Mouse (Mus musculus) 3134 (cell line): Measurements from ENCODE around the gene Hsd11b1.

ENCODE experiments used
- DNase-seq: peaks from one replicate; pipeline ENCODE4 v3.0.0-alpha.2; 2011; ENCODE audit warnings: low spot score; ENCODE audit not compliant: insufficient read length; ENCODE audit errors: extremely low read depth

The Hsd11b1 gene

GRCm38 (mm10) chr1:193207503-193207902 is 56.4 kb downstream of the Hsd11b1 start, which contains the start of gene Lamb3:
TSS of gene Lamb3 (plus strand) at chr1:193207699.
- DNase-seq: no peak

- DNase-seq: no peak
Measured at GRCm38 (mm10) chr1:193205431-193205830, 58.4 kb downstream of the Hsd11b1 start.

- DNase-seq: no peak
Measured at GRCm38 (mm10) chr1:193203821-193204220, 60.1 kb downstream of the Hsd11b1 start.

DNA sequence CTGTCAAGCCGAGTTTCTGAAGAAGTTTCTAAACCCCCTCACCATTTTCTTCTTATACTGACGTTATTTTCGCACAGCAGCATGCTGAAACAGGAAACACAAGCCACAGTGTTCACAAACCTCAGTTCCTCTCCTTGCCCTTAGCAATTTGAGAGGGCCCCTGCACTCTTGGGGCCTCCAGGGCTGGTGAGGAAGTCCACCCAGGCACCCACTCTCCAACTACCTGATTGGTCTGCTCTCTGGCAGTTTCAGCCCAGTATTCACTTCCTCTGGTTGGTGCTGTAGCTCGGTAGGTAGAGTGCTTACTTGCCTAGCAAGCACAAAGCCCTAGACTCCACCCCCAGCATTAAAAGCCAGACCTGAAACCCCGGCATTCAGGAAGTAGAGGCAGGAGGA is 62.5 kb downstream of the Hsd11b1 start, which contains the start of gene Traf3ip3:
Gene Traf3ip3 (minus strand): TSS at position 321 of the 396 bp plus-strand sequence.
- DNase-seq: no peak

DNA sequence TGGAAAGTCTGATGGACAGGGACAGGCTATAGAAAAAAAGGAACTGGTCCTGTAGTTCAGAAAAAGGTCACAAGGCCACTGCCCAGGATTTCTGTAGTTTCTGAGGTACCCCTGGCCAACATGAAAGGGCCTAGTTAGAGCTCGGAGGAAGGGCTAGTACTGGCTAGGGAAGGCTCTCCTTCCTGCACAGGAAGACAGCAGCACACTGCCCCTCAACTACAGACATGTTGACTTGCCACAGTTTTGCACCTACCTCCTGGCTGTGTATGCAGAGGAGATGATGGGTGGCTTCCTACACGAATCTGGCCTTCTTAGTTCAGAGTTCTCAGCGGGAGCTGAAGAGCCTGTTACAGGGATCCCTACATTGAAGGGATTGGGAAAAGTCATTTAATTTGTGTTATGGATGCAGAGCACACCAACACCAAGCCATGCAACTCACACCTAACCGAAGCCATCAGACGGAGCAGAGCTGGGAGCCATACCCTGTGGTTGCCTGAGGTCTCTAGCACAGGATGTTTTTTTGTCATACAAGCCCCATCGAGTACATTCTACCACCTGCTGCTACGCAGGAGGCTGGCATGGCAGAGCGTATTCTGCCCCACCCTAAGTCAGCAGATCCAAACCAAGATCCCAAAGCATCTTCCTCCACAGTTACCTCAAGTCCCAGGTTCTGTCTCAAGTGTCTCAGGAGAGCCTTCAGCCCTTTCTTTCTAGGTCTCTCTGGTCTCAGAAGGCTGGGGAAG is 63.1 kb downstream of the Hsd11b1 start:
- no peak for DNase-seq

DNA sequence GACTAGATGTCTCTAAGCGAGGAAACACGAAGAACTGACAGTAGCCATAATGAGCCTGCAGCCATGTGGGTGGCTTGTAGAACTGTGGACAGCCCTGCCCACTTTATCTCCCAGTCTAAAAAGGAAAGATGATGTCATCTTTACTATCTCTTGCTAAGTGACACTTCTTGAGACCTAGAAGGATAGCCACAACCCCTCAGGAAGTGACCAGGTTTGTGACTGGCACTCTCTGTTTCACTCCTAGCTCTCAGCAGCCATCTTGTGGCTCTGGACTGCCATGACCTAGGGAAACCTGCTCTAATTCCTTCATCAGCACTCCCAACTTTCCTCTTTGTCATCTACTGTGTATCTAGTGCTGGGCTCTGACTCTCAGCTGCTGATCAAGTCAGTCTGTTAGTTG is 65.6 kb downstream of the Hsd11b1 start:
- no peak for DNase-seq

GRCm38 (mm10) chr1:193197494-193198205 is 66.2 kb downstream of the Hsd11b1 start:
- no peak for DNase-seq

- no peak for DNase-seq
Measured at GRCm38 (mm10) chr1:193195169-193195810, 68.6 kb downstream of the Hsd11b1 start.

- DNase-seq: no peak
Measured at GRCm38 (mm10) chr1:193194416-193195140, 69.3 kb downstream of the Hsd11b1 start.

- no peak for DNase-seq
Measured at GRCm38 (mm10) chr1:193191675-193192283, 72.1 kb downstream of the Hsd11b1 start.

DNA sequence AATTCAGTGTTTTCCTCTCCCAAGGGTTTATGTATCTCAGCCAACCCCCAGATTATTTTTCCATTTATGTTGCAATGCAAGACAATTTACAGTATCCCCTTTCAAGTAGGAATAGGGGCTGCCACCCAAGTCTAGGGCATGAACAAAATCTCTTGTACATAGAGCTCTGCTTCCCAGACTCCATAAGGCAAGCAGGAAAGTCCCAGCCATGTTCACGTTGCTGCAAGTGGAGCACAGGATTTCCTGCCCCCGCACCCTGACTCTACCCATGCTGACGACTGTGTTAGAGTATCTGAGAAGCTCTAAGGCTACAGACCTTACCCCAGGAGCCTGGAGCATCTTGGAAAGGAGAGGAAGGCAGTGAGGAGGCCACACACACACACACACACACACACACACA is 74.1 kb downstream of the Hsd11b1 start:
- no peak for DNase-seq

- peak; percentile 75 for DNase-seq
Measured at GRCm38 (mm10) chr1:193189151-193189621, 74.7 kb downstream of the Hsd11b1 start.

DNA sequence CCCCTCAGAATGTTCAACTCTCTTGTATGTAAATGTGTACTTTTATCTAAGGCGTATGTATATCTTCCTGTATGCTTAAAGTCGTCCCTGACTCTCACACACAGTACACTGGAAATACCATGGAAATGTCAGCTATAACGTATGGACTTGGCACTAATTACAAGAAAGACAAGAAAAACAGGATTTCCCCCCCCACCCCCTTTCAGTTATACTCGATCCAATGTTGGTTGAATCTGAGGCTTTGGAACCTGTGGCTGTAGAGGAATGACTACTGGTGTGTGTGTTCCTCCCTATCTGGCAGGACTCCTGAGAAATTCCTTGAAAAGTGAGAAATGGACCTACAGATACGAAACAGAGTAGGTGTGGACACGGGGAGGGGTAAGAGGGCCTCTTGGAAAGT is 75.6 kb downstream of the Hsd11b1 start:
- no peak for DNase-seq

GRCm38 (mm10) chr1:193181104-193181503 is 82.8 kb downstream of the Hsd11b1 start:
- no peak for DNase-seq

GRCm38 (mm10) chr1:193174143-193174733 is 89.6 kb downstream of the Hsd11b1 start:
- DNase-seq: no peak

- DNase-seq: no peak
Measured at GRCm38 (mm10) chr1:193173810-193174129, 90.1 kb downstream of the Hsd11b1 start.

DNA sequence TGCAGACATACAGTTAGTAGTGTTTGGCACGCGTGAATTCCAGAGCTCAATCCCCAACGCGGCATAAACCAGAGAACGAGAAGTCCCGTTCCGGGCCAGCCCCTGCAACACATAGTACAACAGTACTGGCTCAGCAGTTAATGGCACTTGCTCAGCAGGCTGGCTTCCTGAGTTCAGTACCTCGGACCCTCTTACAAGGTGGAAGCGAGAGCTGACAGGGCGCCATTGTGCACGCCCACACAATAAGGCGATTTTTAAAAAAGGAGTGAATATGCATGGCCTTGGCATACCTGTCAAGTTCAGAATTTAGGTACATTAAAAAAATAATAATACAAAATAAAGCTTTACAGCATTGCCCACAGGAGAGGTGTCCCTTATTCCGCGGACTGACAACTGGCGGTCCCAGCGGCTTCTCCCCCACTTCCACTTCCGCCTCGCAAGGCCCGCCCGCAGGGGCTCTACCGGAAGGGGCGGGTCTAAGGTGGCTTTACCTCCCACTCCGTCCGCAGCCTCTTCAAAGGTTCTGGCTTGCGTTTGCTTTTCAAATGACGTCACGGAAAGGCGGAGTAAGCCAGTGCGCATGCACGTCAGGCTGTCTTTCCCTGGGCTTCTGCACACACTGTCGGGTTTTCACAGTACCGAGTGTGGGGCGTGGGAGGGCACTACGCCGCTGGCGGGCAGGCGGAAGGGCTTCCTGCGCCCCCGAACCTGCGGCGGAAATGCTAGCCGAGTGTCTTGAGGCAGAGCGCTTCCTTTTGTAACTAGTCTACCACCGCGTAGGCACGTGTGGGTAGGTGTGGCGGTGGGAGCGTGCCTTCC is 90.7 kb downstream of the Hsd11b1 start:
- peak; percentile 96 for DNase-seq
